Mouse (Mus musculus) small intestine, adult 2 months (tissue): ENCODE measurements around the gene Cox18. TPM values are rescaled to one million over a fixed set of nuclear protein-coding genes. Genes with fewer than 3 reads are reported as not detected.

ENCODE experiments used
- H3K27ac ChIP-seq: fragments of 200-500 bp; 2 replicates; pipeline ENCODE4 v1.5.1; 2012; ENCODE audit warnings: low read depth, low read length, control low read depth, inconsistent platforms; ENCODE audit not compliant: insufficient read depth
- H3K27me3 ChIP-seq: fragments of 200-500 bp; 2 replicates; pipeline ENCODE4 v1.6.1; 2012; ENCODE audit warnings: mild to moderate bottlenecking, moderate library complexity, low read length, inconsistent platforms; ENCODE audit not compliant: control insufficient read depth, insufficient read depth
- H3K36me3 ChIP-seq: fragments of 200-500 bp; 2 replicates; pipeline ENCODE4 v1.6.1; 2012; ENCODE audit warnings: mild to moderate bottlenecking, low read length, control low read depth, inconsistent platforms; ENCODE audit not compliant: control insufficient read depth, insufficient read depth
- H3K4me1 ChIP-seq: fragments of 200-500 bp; 2 replicates; pipeline ENCODE4 v1.6.1; 2012; ENCODE audit warnings: low read length, inconsistent platforms, mixed read lengths; ENCODE audit not compliant: control insufficient read depth, insufficient read depth, insufficient read length
- H3K4me3 ChIP-seq: fragments of 200-500 bp; 2 replicates; pipeline ENCODE4 v1.5.1; 2012; ENCODE audit warnings: low read depth, mild to moderate bottlenecking, control low read depth, inconsistent platforms, low read length, moderate library complexity
- CTCF ChIP-seq: fragments of 200-500 bp; IDR thresholded peaks from 2 replicates; pipeline ENCODE4 v1.5.1; 2012; ENCODE audit warnings: low read depth, mild to moderate bottlenecking, control low read depth, inconsistent platforms, low read length, moderate library complexity, mixed read lengths; ENCODE audit not compliant: insufficient replicate concordance, insufficient read length; ENCODE audit errors: extremely low read depth
- POLR2A ChIP-seq: fragments of 200-500 bp; IDR thresholded peaks from 2 replicates; pipeline ENCODE4 v1.6.1; 2012; ENCODE audit warnings: low read depth, mild to moderate bottlenecking, control low read depth, inconsistent platforms, low read length, moderate library complexity
- WGBS: fragments of 180-500 bp; shearing (Covaris S2); methylation state at CpG from one replicate; pipeline ENCODE4 v1.1.7; 2018; 5-methylcytosine and 5-hydroxymethylcytosine counted together
- polyA plus RNA-seq: library from polyadenylated mRNA; depleted of rRNA; stranded (reverse); fragments of >200 nt; gene quantifications from 2 replicates; pipeline ENCODE4 v1.2.3, GENCODE M21; 2012; rRNA removed

Cox18 gene
- polyA plus RNA-seq, 1 experiment = 27.3 TPM

GRCm38 (mm10) chr5:90203168-90203567 is 20.6 kb downstream of the Cox18 start:
- H3K4me1 ChIP-seq = no peaks in the 10 kb centered on the region
- WGBS = 6% methylated on average over 5 of the region's 5 CpGs
- no peaks in the 10 kb centered on the region for H3K27me3 ChIP-seq
- H3K27ac ChIP-seq = no peak overlapping the region
- H3K36me3 ChIP-seq = no peaks in the 10 kb centered on the region
- no peak overlapping the region for H3K4me3 ChIP-seq
- no peak for TF ChIP-seq CTCF

- no peaks in the 10 kb centered on the region for H3K27me3 ChIP-seq
- peak overlapping the region; percentile 49; the same call in 1 of the 2 replicates for H3K27ac ChIP-seq
- no peaks in the 10 kb centered on the region for H3K36me3 ChIP-seq
- H3K4me1 ChIP-seq = no peaks in the 10 kb centered on the region
- 29% methylated on average over 9 of the region's 9 CpGs for WGBS
- no peak overlapping the region for H3K4me3 ChIP-seq
- no peak for TF ChIP-seq POLR2A
- TF ChIP-seq CTCF = no peak
Measured at GRCm38 (mm10) chr5:90202447-90203117, 21.2 kb downstream of the Cox18 start.

- no peak overlapping the region for H3K27ac ChIP-seq
- no peaks in the 10 kb centered on the region for H3K4me1 ChIP-seq
- WGBS = 35% methylated on average over 16 of the region's 16 CpGs
- no peaks in the 10 kb centered on the region for H3K27me3 ChIP-seq
- no peaks in the 10 kb centered on the region for H3K36me3 ChIP-seq
- no peak for TF ChIP-seq POLR2A
- TF ChIP-seq CTCF = no peak
- no peak overlapping the region for H3K4me3 ChIP-seq
Measured at GRCm38 (mm10) chr5:90199922-90200632, 23.7 kb downstream of the Cox18 start.

- Histone ChIP-seq H3K36me3 (no peaks in the 10 kb centered on the region), H3K4me3 (no peak overlapping the region), H3K27ac (no peak overlapping the region), H3K4me1 (no peaks in the 10 kb centered on the region), H3K27me3 (no peaks in the 10 kb centered on the region)
- WGBS = 15% methylated on average over 6 of the region's 6 CpGs
- peak; percentile 51; the same call in 1 of the 2 replicates for TF ChIP-seq CTCF
- TF ChIP-seq POLR2A = no peak
Measured at GRCm38 (mm10) chr5:90194831-90195230, 29.0 kb downstream of the Cox18 start.

- Histone ChIP-seq H3K36me3 (no peaks in the 10 kb centered on the region), H3K4me3 (no peak overlapping the region), H3K27me3 (no peaks in the 10 kb centered on the region), H3K27ac (no peak overlapping the region), H3K4me1 (no peaks in the 10 kb centered on the region)
- TF ChIP-seq CTCF (no peak), POLR2A (no peak)
- WGBS = 56% methylated on average over 5 of the region's 5 CpGs
Measured at GRCm38 (mm10) chr5:90182782-90183181, 41.0 kb downstream of the Cox18 start.

GRCm38 (mm10) chr5:90179094-90179493 is 44.7 kb downstream of the Cox18 start:
- H3K4me3 ChIP-seq = no peak overlapping the region
- TF ChIP-seq POLR2A = no peak
- no peak for TF ChIP-seq CTCF
- WGBS = 73% methylated on average over 5 of the region's 5 CpGs

GRCm38 (mm10) chr5:90178116-90178515 is 45.7 kb downstream of the Cox18 start:
- Histone ChIP-seq H3K36me3 (no peaks in the 10 kb centered on the region), H3K4me3 (no peak overlapping the region), H3K27me3 (peaks cover 2% of the 10 kb centered on the region; the same call in 1 of the 2 replicates), H3K27ac (no peak overlapping the region), H3K4me1 (no peaks in the 10 kb centered on the region)
- TF ChIP-seq POLR2A (no peak), CTCF (no peak)
- 84% methylated on average over 1 of the region's 1 CpGs for WGBS

More at GRCm38 (mm10) chr5:90179094-90179493, 44.7 kb downstream of the Cox18 start:
- Histone ChIP-seq H3K4me1 (no peaks in the 10 kb centered on the region), H3K27ac (no peak overlapping the region), H3K36me3 (no peaks in the 10 kb centered on the region), H3K27me3 (peaks cover 2% of the 10 kb centered on the region; the same call in 1 of the 2 replicates)

Other genes starting within 250 kb of the Cox18 start
- gene Ankrd17, start 142.6 kb upstream of the Cox18 start, polyA plus RNA-seq = 6.6 and 13.0 TPM in 2 replicates
- gene Gm9958, start 143.2 kb upstream of the Cox18 start, polyA plus RNA-seq = 0.09 and 0.43 TPM in 2 replicates
- gene Alb, start 236.9 kb upstream of the Cox18 start, polyA plus RNA-seq = 0.30 TPM in 1 of 2 replicates, not detected in the other